Mouse (Mus musculus): ENCODE data around the gene Disp2. TPM values are rescaled to one million over a fixed set of nuclear protein-coding genes. Genes with fewer than 3 reads are reported as not detected.
A peak's percentile ranks its signal among the peaks of the same experiment; 100 is the strongest.

The Disp2 gene
- polyA plus RNA-seq, 1 experiment: not detected

GRCm38 (mm10) chr2:118838330-118838729 is 58.8 kb downstream of the Disp2 start:
- Histone ChIP-seq H3K36me3 (ENCODE audit: control insufficient read depth) (peaks cover 37% of the 10 kb centered on the region), H3K4me3 (replicated peaks) (no peak overlapping the region), H3K27me3 (ENCODE audit: control insufficient read depth) (peaks cover 14% of the 10 kb centered on the region), H3K4me1 (ENCODE audit: control insufficient read depth) (peaks cover 30% of the 10 kb centered on the region), H3K9me3 (ENCODE audit: control insufficient read depth, low read length) (no peaks in the 10 kb centered on the region; the same call in 1 of the 2 replicates)
- TF ChIP-seq GATA1 (IDR thresholded peaks at IDR 0.05; ENCODE audit: low read length): peak; percentile 78
- TF ChIP-seq TAL1 (IDR thresholded peaks at IDR 0.05; ENCODE audit: low read length): no peak

GRCm38 (mm10) chr2:118841186-118841585 is 61.7 kb downstream of the Disp2 start:
- Histone ChIP-seq H3K36me3 (ENCODE audit: control insufficient read depth) (peaks cover 9% of the 10 kb centered on the region), H3K27me3 (ENCODE audit: control insufficient read depth) (peaks cover 26% of the 10 kb centered on the region), H3K4me1 (ENCODE audit: control insufficient read depth) (peaks cover 34% of the 10 kb centered on the region), H3K9me3 (ENCODE audit: control insufficient read depth, low read length) (peaks cover 5% of the 10 kb centered on the region), H3K4me3 (replicated peaks) (no peak overlapping the region)
- TF ChIP-seq TAL1 (IDR thresholded peaks at IDR 0.05; ENCODE audit: low read length) (no peak), GATA1 (IDR thresholded peaks at IDR 0.05; ENCODE audit: low read length) (no peak)

GRCm38 (mm10) chr2:118841774-118842173 is 62.3 kb downstream of the Disp2 start:
- Histone ChIP-seq H3K27me3 (ENCODE audit: control insufficient read depth) (peaks cover 28% of the 10 kb centered on the region), H3K9me3 (ENCODE audit: control insufficient read depth, low read length) (peaks cover 5% of the 10 kb centered on the region), H3K4me3 (replicated peaks) (no peak overlapping the region), H3K4me1 (ENCODE audit: control insufficient read depth) (peaks cover 34% of the 10 kb centered on the region), H3K36me3 (ENCODE audit: control insufficient read depth) (peaks cover 3% of the 10 kb centered on the region)
- TF ChIP-seq TAL1 (IDR thresholded peaks at IDR 0.05; ENCODE audit: low read length): no peak
- TF ChIP-seq GATA1 (IDR thresholded peaks at IDR 0.05; ENCODE audit: low read length): no peak

- Histone ChIP-seq H3K36me3 (ENCODE audit: control insufficient read depth) (no peaks in the 10 kb centered on the region), H3K27me3 (ENCODE audit: control insufficient read depth) (peaks cover 36% of the 10 kb centered on the region), H3K4me3 (replicated peaks) (no peak overlapping the region), H3K9me3 (ENCODE audit: control insufficient read depth, low read length) (peaks cover 5% of the 10 kb centered on the region), H3K4me1 (ENCODE audit: control insufficient read depth) (peaks cover 31% of the 10 kb centered on the region)
- no peak for TF ChIP-seq TAL1 (IDR thresholded peaks at IDR 0.05; ENCODE audit: low read length)
- TF ChIP-seq GATA1 (IDR thresholded peaks at IDR 0.05; ENCODE audit: low read length): no peak
Observed at GRCm38 (mm10) chr2:118844427-118844826, 64.9 kb downstream of the Disp2 start.

GRCm38 (mm10) chr2:118846246-118846645 is 66.7 kb downstream of the Disp2 start:
- TF ChIP-seq TAL1 (IDR thresholded peaks at IDR 0.05; ENCODE audit: low read length) (no peak), GATA1 (IDR thresholded peaks at IDR 0.05; ENCODE audit: low read length) (no peak)
- peaks cover 5% of the 10 kb centered on the region for H3K9me3 ChIP-seq (ENCODE audit: control insufficient read depth, low read length)
- no peaks in the 10 kb centered on the region for H3K36me3 ChIP-seq (ENCODE audit: control insufficient read depth)
- H3K27me3 ChIP-seq (ENCODE audit: control insufficient read depth): peaks cover 33% of the 10 kb centered on the region
- H3K4me1 ChIP-seq (ENCODE audit: control insufficient read depth): peaks cover 26% of the 10 kb centered on the region
- H3K4me3 ChIP-seq (replicated peaks): no peak overlapping the region

GRCm38 (mm10) chr2:118851756-118852155 is 72.2 kb downstream of the Disp2 start:
- Histone ChIP-seq H3K4me3 (replicated peaks) (no peak overlapping the region), H3K9me3 (ENCODE audit: control insufficient read depth, low read length) (no peaks in the 10 kb centered on the region), H3K36me3 (ENCODE audit: control insufficient read depth) (no peaks in the 10 kb centered on the region), H3K4me1 (ENCODE audit: control insufficient read depth) (peaks cover 2% of the 10 kb centered on the region), H3K27me3 (ENCODE audit: control insufficient read depth) (peaks cover 26% of the 10 kb centered on the region)
- TF ChIP-seq TAL1 (IDR thresholded peaks at IDR 0.05; ENCODE audit: low read length) (no peak), GATA1 (IDR thresholded peaks at IDR 0.05; ENCODE audit: low read length) (no peak)

Other genes with a start within 250 kb of the Disp2 start
- 0.18 TPM in 1 of 2 replicates, not detected in the other for gene Bmf, start 230.0 kb upstream of the Disp2 start, polyA plus RNA-seq (2012)
- gene Bub1b, start 181.5 kb upstream of the Disp2 start, polyA plus RNA-seq (2012): 1.7 and 1.9 TPM in 2 replicates
- gene Pak6, start 116.4 kb upstream of the Disp2 start, polyA plus RNA-seq (2012): 0.42 and 0.64 TPM in 2 replicates
- gene Ankrd63, start 75.8 kb upstream of the Disp2 start, polyA plus RNA-seq (2012): 0.01 TPM in 1 of 2 replicates, not detected in the other
- 0.07 and 0.16 TPM in 2 replicates for gene Plcb2, start 51.3 kb upstream of the Disp2 start, polyA plus RNA-seq (2012)
- gene Inafm2, start 34.0 kb upstream of the Disp2 start, polyA plus RNA-seq (2012): 2.5 and 3.0 TPM in 2 replicates
- gene Ccdc9b, start 17.1 kb upstream of the Disp2 start, polyA plus RNA-seq (2012): not detected in 2 replicates
- gene Phgr1, start 7.0 kb upstream of the Disp2 start, polyA plus RNA-seq (2012): not detected in 2 replicates
- 26.7 and 32.4 TPM in 2 replicates for gene Knstrn, start 34.3 kb downstream of the Disp2 start, polyA plus RNA-seq (2012)
- gene Ivd, start 82.2 kb downstream of the Disp2 start, polyA plus RNA-seq (2012): 0.30 and 0.45 TPM in 2 replicates
- gene Bahd1, start 120.7 kb downstream of the Disp2 start, polyA plus RNA-seq (2012): 4.0 and 5.7 TPM in 2 replicates
- gene Chst14, start 146.8 kb downstream of the Disp2 start, polyA plus RNA-seq (2012): 0.14 and 0.15 TPM in 2 replicates
- 0.69 and 0.75 TPM in 2 replicates for gene Ccdc32, start 249.7 kb downstream of the Disp2 start, polyA plus RNA-seq (2012)

All from erythroblast, embryonic 14.5 days (primary cell).